Mouse (Mus musculus) MEL (cell line): Measurements from ENCODE around the gene Rnf149. TPM values are rescaled to one million over a fixed set of nuclear protein-coding genes. Genes with fewer than 3 reads are reported as not detected.
"Not testable (repeated sequence)": the region's sequence is repeated elsewhere in the genome, so short reads cannot be mapped to it uniquely, and the experiment has no call there.

Source experiments
- DNase-seq: peaks from one replicate; pipeline ENCODE4 v3.0.0; 2011; ENCODE audit warnings: low read depth, low spot score
- H3K27ac ChIP-seq: 2 replicates; pipeline ENCODE4 v1.5.1; 2012; ENCODE audit warnings: low read depth, mild to moderate bottlenecking, control low read depth, low read length, moderate library complexity; ENCODE audit not compliant: control insufficient read depth
- H3K27me3 ChIP-seq, 2 experiments: fragments of 150-350 bp in 1 of 2; sonication (generic) in 1 of 2; 2 replicates each; pipeline ENCODE4 v1.6.1; 2012; ENCODE audit warnings: low read length in 2 of 2, mild to moderate bottlenecking in 2 of 2, improper control_type of control experiment in 1 of 2, moderate library complexity in 1 of 2; ENCODE audit not compliant: insufficient read depth in 2 of 2, control insufficient read depth in 1 of 2
- H3K36me3 ChIP-seq, 2 experiments: 2 replicates each; pipeline ENCODE4 v1.6.1; 2012 to 2014; ENCODE audit warnings: low read length in 2 of 2, improper control_type of control experiment in 1 of 2, inconsistent platforms in 1 of 2, mild to moderate bottlenecking in 1 of 2; ENCODE audit not compliant: insufficient read depth in 2 of 2, control insufficient read depth in 1 of 2
- H3K4me1 ChIP-seq, 2 experiments: fragments of 150-350 bp in 1 of 2; sonication (generic) in 1 of 2; 2 replicates each; pipeline ENCODE4 v1.6.1; 2012; ENCODE audit warnings: low read length in 2 of 2, improper control_type of control experiment in 1 of 2, mild to moderate bottlenecking in 1 of 2; ENCODE audit not compliant: insufficient read depth in 2 of 2, control insufficient read depth in 1 of 2
- H3K4me3 ChIP-seq, 2 experiments: fragments of 150-350 bp in 1 of 2; sonication (generic) in 1 of 2; 2 replicates each; pipeline ENCODE4 v1.5.1; 2012; ENCODE audit warnings: low read depth in 2 of 2, low read length in 2 of 2, mild to moderate bottlenecking in 2 of 2, moderate library complexity in 2 of 2, control low read depth in 1 of 2, improper control_type of control experiment in 1 of 2; ENCODE audit not compliant: control insufficient read depth in 1 of 2, insufficient read depth in 1 of 2
- H3K79me2 ChIP-seq: 2 replicates; pipeline ENCODE4 v1.6.1; 2012; ENCODE audit warnings: mild to moderate bottlenecking, low read length, moderate library complexity; ENCODE audit not compliant: control insufficient read depth, poor library complexity, insufficient read depth
- H3K9ac ChIP-seq: 2 replicates; pipeline ENCODE4 v1.6.1; 2012; ENCODE audit warnings: low read depth, mild to moderate bottlenecking, control low read depth, low read length, moderate library complexity; ENCODE audit not compliant: control insufficient read depth, poor library complexity, severe bottlenecking
- H3K9me3 ChIP-seq: fragments of 150-350 bp; sonication (generic); replicated peaks from 2 replicates; pipeline ENCODE4 v1.6.1; 2012; ENCODE audit warnings: mild to moderate bottlenecking, low read length, improper control_type of control experiment, moderate library complexity; ENCODE audit not compliant: insufficient read depth
- BHLHE40 ChIP-seq: IDR thresholded peaks from 2 replicates; pipeline ENCODE4 v1.6.1; 2012; ENCODE audit warnings: low read depth, mild to moderate bottlenecking, inconsistent platforms, low read length, improper control_type of control experiment, borderline replicate concordance
- CHD1 ChIP-seq: IDR thresholded peaks from 2 replicates; pipeline ENCODE4 v1.6.1; 2012; ENCODE audit warnings: low read depth, mild to moderate bottlenecking, inconsistent platforms, low read length, improper control_type of control experiment
- CHD2 ChIP-seq: IDR thresholded peaks from 2 replicates; pipeline ENCODE4 v1.6.1; 2011; ENCODE audit warnings: low read length, improper control_type of control experiment
- CTCF ChIP-seq, 3 experiments: IDR thresholded peaks in 2 of 3; conservative IDR thresholded peaks in 1 of 3; 2 replicates each; pipeline ENCODE4 v1.5.1; 2011 to 2012; ENCODE audit warnings: low read length in 3 of 3, low read depth in 2 of 3, mild to moderate bottlenecking in 2 of 3, improper control_type of control experiment in 1 of 3, inconsistent platforms in 1 of 3, mixed read lengths in 1 of 3, moderate library complexity in 1 of 3; ENCODE audit not compliant: control insufficient read depth in 1 of 3, insufficient read depth in 1 of 3, poor library complexity in 1 of 3, severe bottlenecking in 1 of 3
- ETS1 ChIP-seq: IDR thresholded peaks from 2 replicates; pipeline ENCODE4 v1.6.1; 2012; ENCODE audit warnings: low read depth, mild to moderate bottlenecking, inconsistent platforms, low read length, improper control_type of control experiment, moderate library complexity
- GABPA ChIP-seq: IDR thresholded peaks from 2 replicates; pipeline ENCODE4 v1.6.1; 2012; ENCODE audit warnings: low read depth, mild to moderate bottlenecking, inconsistent platforms, low read length, improper control_type of control experiment, moderate library complexity
- GATA1 ChIP-seq: IDR thresholded peaks from 2 replicates; pipeline ENCODE4 v1.6.1; 2011; ENCODE audit warnings: low read depth, low read length, improper control_type of control experiment
- JUND ChIP-seq: IDR thresholded peaks from 2 replicates; pipeline ENCODE4 v1.6.1; 2011; ENCODE audit warnings: low read depth, mild to moderate bottlenecking, improper control_type of control experiment, low read length
- MAX ChIP-seq: IDR thresholded peaks from 2 replicates; pipeline ENCODE4 v1.6.1; 2011; ENCODE audit warnings: low read length, improper control_type of control experiment
- MAZ ChIP-seq: IDR thresholded peaks from 2 replicates; pipeline ENCODE4 v1.6.1; 2012; ENCODE audit warnings: low read depth, mild to moderate bottlenecking, inconsistent platforms, low read length, improper control_type of control experiment
- MEF2A ChIP-seq: IDR thresholded peaks from 2 replicates; pipeline ENCODE4 v1.6.1; 2014; ENCODE audit warnings: low read depth, mild to moderate bottlenecking, inconsistent platforms, low read length, improper control_type of control experiment; ENCODE audit not compliant: poor library complexity, insufficient replicate concordance, severe bottlenecking; ENCODE audit errors: extremely low read depth
- MXI1 ChIP-seq: IDR thresholded peaks from 2 replicates; pipeline ENCODE4 v1.6.1; 2011; ENCODE audit warnings: mild to moderate bottlenecking, low read depth, low read length, improper control_type of control experiment
- MYB ChIP-seq: IDR thresholded peaks from 2 replicates; pipeline ENCODE4 v1.6.1; 2011; ENCODE audit warnings: mild to moderate bottlenecking, low read depth, low read length, improper control_type of control experiment
- MYC ChIP-seq: IDR thresholded peaks from 2 replicates; pipeline ENCODE4 v1.6.1; 2011; ENCODE audit warnings: low read depth, mild to moderate bottlenecking, low read length, improper control_type of control experiment, moderate library complexity
- NELFE ChIP-seq: IDR thresholded peaks from 2 replicates; pipeline ENCODE4 v1.6.1; 2011; ENCODE audit warnings: low read depth, low read length, improper control_type of control experiment
- POLR2A ChIP-seq, 2 experiments: IDR thresholded peaks; 2 replicates each; pipeline ENCODE4 v1.6.1; 2011 to 2012; ENCODE audit warnings: low read length in 2 of 2, mild to moderate bottlenecking in 2 of 2, control low read depth in 1 of 2, improper control_type of control experiment in 1 of 2, low read depth in 1 of 2, moderate library complexity in 1 of 2; ENCODE audit not compliant: control insufficient read depth in 1 of 2, insufficient read depth in 1 of 2, poor library complexity in 1 of 2
- POLR2AphosphoS5 ChIP-seq: IDR thresholded peaks from 2 replicates; pipeline ENCODE4 v1.6.1; 2012; ENCODE audit warnings: low read depth, borderline replicate concordance, mild to moderate bottlenecking, inconsistent platforms, low read length, moderate library complexity, mixed read lengths
- RAD21 ChIP-seq: IDR thresholded peaks from 2 replicates; pipeline ENCODE4 v1.6.1; 2011; ENCODE audit warnings: mild to moderate bottlenecking, low read depth, low read length, improper control_type of control experiment
- SIN3A ChIP-seq: IDR thresholded peaks from 2 replicates; pipeline ENCODE4 v1.6.1; 2012; ENCODE audit warnings: low read length, improper control_type of control experiment, inconsistent platforms
- TAL1 ChIP-seq: IDR thresholded peaks from 2 replicates; pipeline ENCODE4 v1.6.1; 2012; ENCODE audit warnings: mild to moderate bottlenecking, inconsistent platforms, low read length, moderate library complexity, mixed read lengths
- TBP ChIP-seq: IDR thresholded peaks from 2 replicates; pipeline ENCODE4 v1.8.0; 2011; ENCODE audit warnings: low read depth, low read length, improper control_type of control experiment
- UBTF ChIP-seq: IDR thresholded peaks from 2 replicates; pipeline ENCODE4 v1.6.1; 2012; ENCODE audit warnings: low read depth, mild to moderate bottlenecking, inconsistent platforms, low read length, improper control_type of control experiment, moderate library complexity, borderline replicate concordance; ENCODE audit not compliant: insufficient read depth
- USF1 ChIP-seq: IDR thresholded peaks from 2 replicates; pipeline ENCODE4 v1.6.1; 2014; ENCODE audit warnings: low read depth, mild to moderate bottlenecking, inconsistent platforms, low read length, improper control_type of control experiment, moderate library complexity
- USF2 ChIP-seq, 2 experiments: IDR thresholded peaks; 2 replicates each; pipeline ENCODE4 v1.6.1; 2011 to 2012; ENCODE audit warnings: improper control_type of control experiment in 2 of 2, low read length in 2 of 2, borderline replicate concordance in 1 of 2, inconsistent platforms in 1 of 2, low read depth in 1 of 2, mild to moderate bottlenecking in 1 of 2; ENCODE audit not compliant: insufficient read depth in 1 of 2
- ZC3H11A ChIP-seq: IDR thresholded peaks from 2 replicates; pipeline ENCODE4 v1.6.1; 2012; ENCODE audit warnings: low read depth, mild to moderate bottlenecking, inconsistent platforms, low read length, improper control_type of control experiment
- ZKSCAN1 ChIP-seq: IDR thresholded peaks from 2 replicates; pipeline ENCODE4 v1.6.1; 2012; ENCODE audit warnings: low read depth, mild to moderate bottlenecking, inconsistent platforms, low read length, improper control_type of control experiment, moderate library complexity
- ZNF384 ChIP-seq: IDR thresholded peaks from 2 replicates; pipeline ENCODE4 v1.6.1; 2012; ENCODE audit warnings: low read depth, mild to moderate bottlenecking, inconsistent platforms, low read length, improper control_type of control experiment
- polyA plus RNA-seq, 2 experiments: library from polyadenylated mRNA; stranded (reverse) in 1 of 2; unstranded in 1 of 2; fragments of >175 nt in 1 of 2; fragments of >200 nt in 1 of 2; gene quantifications; 2 replicates each; pipeline versions ENCODE4 v1.2.1 to v1.2.4; 2012; ENCODE audit warnings: low replicate concordance in 2 of 2, low read depth in 1 of 2; ENCODE audit not compliant: insufficient read length in 2 of 2, insufficient read depth in 1 of 2, missing spikeins in 1 of 2
- total RNA-seq: library from RNA; depleted of rRNA; stranded (reverse); fragments of 300-350 nt; gene quantifications from 2 replicates; pipeline ENCODE4 v1.2.3, GENCODE M21; 2012

Rnf149 gene
- total and polyA plus RNA-seq, 3 experiments: 37.1 to 46.4 TPM; not detected in 1

- not testable (repeated sequence) for H3K9ac ChIP-seq, H3K27me3 ChIP-seq, H3K79me2 ChIP-seq, H3K4me3 ChIP-seq, H3K4me1 ChIP-seq, DNase-seq, H3K36me3 ChIP-seq, H3K27ac ChIP-seq, H3K9me3 ChIP-seq
- TF ChIP-seq ZNF384: peak; percentile 67
These were observed 19.9 kb upstream of the Rnf149 start for GRCm38 (mm10) chr1:39597135-39597534.

GRCm38 (mm10) chr1:39593836-39594235 lies 16.6 kb upstream of the Rnf149 start:
- Histone ChIP-seq H3K4me3 (no peak overlapping the region), H3K27me3 (no peaks in the 10 kb centered on the region), H3K79me2 (no peaks in the 10 kb centered on the region), H3K36me3 (no peaks in the 10 kb centered on the region), H3K9me3 (no peaks in the 10 kb centered on the region), H3K27ac (no peak overlapping the region), H3K9ac (no peak overlapping the region), H3K4me1 (no peaks in the 10 kb centered on the region; a peak in 1 of 4 replicates)
- TF ChIP-seq POLR2AphosphoS5 (no peak), NELFE (no peak), UBTF (no peak), ZC3H11A (no peak), CHD1 (no peak), MEF2A (no peak), MYB (no peak), USF1 (no peak), JUND (no peak), MAX (no peak), BHLHE40 (no peak)
- no peak for DNase-seq

GRCm38 (mm10) chr1:39592090-39592489 lies 14.9 kb upstream of the Rnf149 start:
- H3K4me3 ChIP-seq: no peak overlapping the region
- no peak for DNase-seq
- H3K27me3 ChIP-seq: no peaks in the 10 kb centered on the region
- no peaks in the 10 kb centered on the region for H3K79me2 ChIP-seq
- H3K4me1 ChIP-seq: no peaks in the 10 kb centered on the region; a peak in 1 of 4 replicates
- no peaks in the 10 kb centered on the region for H3K36me3 ChIP-seq
- no peaks in the 10 kb centered on the region for H3K9me3 ChIP-seq
- H3K9ac ChIP-seq: no peak overlapping the region
- TF ChIP-seq NELFE (no peak), SIN3A (no peak), CTCF (IDR thresholded peaks at IDR 0.05 in 2 of 3, conservative IDR thresholded peaks at IDR 0.05 in 1 of 3; ENCODE audit: control insufficient read depth in 1 of 3, insufficient read depth in 1 of 3, low read depth in 2 of 3, low read length in 3 of 3, poor library complexity in 1 of 3, severe bottlenecking in 1 of 3) (no peak), GATA1 (no peak), ETS1 (no peak), ZKSCAN1 (no peak), GABPA (no peak), MXI1 (no peak), MEF2A (no peak), MAZ (no peak), USF2 (IDR thresholded peaks at IDR 0.05; ENCODE audit: borderline replicate concordance in 1 of 2, insufficient read depth in 1 of 2, low read depth in 1 of 2, low read length in 2 of 2) (no peak), CHD2 (no peak), MYC (no peak), POLR2A (IDR thresholded peaks at IDR 0.05; ENCODE audit: control insufficient read depth in 1 of 2, insufficient read depth in 1 of 2, low read depth in 1 of 2, low read length in 2 of 2, poor library complexity in 1 of 2) (no peak), UBTF (no peak), TBP (no peak), TAL1 (no peak), RAD21 (no peak), POLR2AphosphoS5 (no peak)
- H3K27ac ChIP-seq: no peak overlapping the region
